Mouse (Mus musculus): ENCODE data around the gene Acin1.

DNA sequence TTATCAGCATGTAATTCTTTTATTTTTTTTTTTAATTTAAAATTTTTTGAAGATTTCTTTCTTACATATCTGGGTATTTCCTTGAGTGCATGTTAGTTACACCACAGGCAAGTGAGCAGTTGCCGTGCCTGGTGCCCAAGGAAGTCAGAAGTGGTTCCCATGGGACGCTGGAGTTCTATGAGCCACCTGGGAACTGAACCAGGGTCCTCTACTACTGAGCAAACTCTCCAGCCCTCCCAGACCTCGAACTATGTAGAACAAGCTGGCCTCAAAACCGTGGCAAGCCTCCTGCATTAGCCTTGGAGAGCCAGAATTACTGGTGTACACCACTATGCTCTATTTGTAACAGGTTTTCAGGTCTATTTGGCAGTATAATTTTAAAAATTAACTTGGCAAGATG is 84.1 kb downstream of the Acin1 start:
- no peak for TF ChIP-seq CTCF (IDR thresholded peaks at IDR 0.05; ENCODE audit: low read depth)
- no peak for TF ChIP-seq EP300 (IDR thresholded peaks at IDR 0.05; ENCODE audit: low read depth)
